Mouse (Mus musculus) small intestine, adult 2 months (tissue): Measurements from ENCODE around the gene P2ry13.

Source experiments
- CTCF ChIP-seq: fragments of 200-500 bp; IDR thresholded peaks from 2 replicates; pipeline ENCODE4 v1.5.1; 2012; ENCODE audit warnings: low read depth, mild to moderate bottlenecking, control low read depth, inconsistent platforms, low read length, moderate library complexity, mixed read lengths; ENCODE audit not compliant: insufficient replicate concordance, insufficient read length; ENCODE audit errors: extremely low read depth
- POLR2A ChIP-seq: fragments of 200-500 bp; IDR thresholded peaks from 2 replicates; pipeline ENCODE4 v1.6.1; 2012; ENCODE audit warnings: low read depth, mild to moderate bottlenecking, control low read depth, inconsistent platforms, low read length, moderate library complexity

DNA sequence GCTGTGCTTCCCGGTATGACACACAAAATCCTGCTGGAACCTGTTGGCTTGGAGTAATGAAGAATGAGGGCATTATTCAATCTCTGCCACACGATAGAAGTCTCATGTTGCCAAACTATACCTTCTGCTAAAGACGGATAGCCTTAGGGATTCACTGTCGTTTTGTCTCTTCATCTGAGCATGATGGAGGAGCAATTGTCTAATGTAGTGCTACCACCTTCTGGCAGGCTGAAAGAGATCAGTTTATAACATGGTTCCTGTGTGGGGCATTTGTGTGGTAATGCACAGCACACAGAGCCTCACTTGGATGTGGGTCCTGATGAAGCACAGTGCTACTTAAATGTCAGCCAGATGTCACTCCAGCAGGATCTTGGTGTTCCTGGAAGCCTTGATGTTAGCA lies 41.5 kb downstream of the P2ry13 start:
- TF ChIP-seq CTCF = no peak
- TF ChIP-seq POLR2A = no peak
